Mouse (Mus musculus) intestine, embryonic 14.5 days (tissue): ENCODE measurements around the gene Ccm2l. TPM values are rescaled to one million over a fixed set of nuclear protein-coding genes. Genes with fewer than 3 reads are reported as not detected.

Source experiments
- ATAC-seq: fragments of 200-750 bp; cut with Nextera tagmentation; replicated peaks from 2 replicates; pipeline ENCODE4 v1.8.0; 2017; ENCODE audit warnings: low read depth, moderate number of reproducible peaks, moderate TSS enrichment, moderate library complexity; ENCODE audit not compliant: low FRiP score, low TSS enrichment
- DNase-seq: peaks from one replicate; pipeline ENCODE4 v3.0.0-alpha.2; 2018; ENCODE audit warnings: low spot score
- H3K27ac ChIP-seq: fragments of 300-500 bp; sonication (generic); 2 replicates; pipeline ENCODE4 v1.5.1; 2014; ENCODE audit warnings: low read depth, mild to moderate bottlenecking, control low read depth
- H3K27me3 ChIP-seq: fragments of 300-500 bp; sonication (generic); replicated peaks from 2 replicates; pipeline ENCODE4 v1.6.1; 2014; ENCODE audit warnings: low read length, control low read depth; ENCODE audit not compliant: control insufficient read depth, insufficient read depth
- H3K36me3 ChIP-seq: fragments of 300-500 bp; sonication (generic); 2 replicates; pipeline ENCODE4 v1.6.1; 2014; ENCODE audit warnings: low read length, control low read depth; ENCODE audit not compliant: control insufficient read depth, insufficient read depth
- H3K4me1 ChIP-seq: fragments of 300-500 bp; sonication (generic); replicated peaks from 2 replicates; pipeline ENCODE4 v1.6.1; 2014; ENCODE audit warnings: low read length, control low read depth, mixed read lengths; ENCODE audit not compliant: control insufficient read depth, insufficient read depth
- H3K4me2 ChIP-seq: fragments of 300-500 bp; sonication (generic); 2 replicates; pipeline ENCODE4 v1.6.1; 2014; ENCODE audit warnings: low read length
- H3K4me3 ChIP-seq: fragments of 300-500 bp; sonication (generic); 2 replicates; pipeline ENCODE4 v1.5.1; 2014; ENCODE audit warnings: low read depth, low read length, control low read depth, mixed read lengths
- H3K9ac ChIP-seq: fragments of 300-500 bp; sonication (generic); 2 replicates; pipeline ENCODE4 v1.6.1; 2014; ENCODE audit warnings: mild to moderate bottlenecking, low read length
- H3K9me3 ChIP-seq: fragments of 300-500 bp; sonication (generic); 2 replicates; pipeline ENCODE4 v1.6.1; 2016; ENCODE audit warnings: low read length, control low read depth; ENCODE audit not compliant: control insufficient read depth
- WGBS: fragments of 180-500 bp; shearing (Covaris S2); extraction: QIAGEN DNeasy Blood & Tissue Kit; methylation state at CpG from one replicate; pipeline ENCODE4 v1.1.7; 2014; 5-methylcytosine and 5-hydroxymethylcytosine counted together
- polyA plus RNA-seq: library from polyadenylated mRNA; unstranded; fragments of >200 nt; fragmentation: Nextera tagmentation; extraction: Ambion mirVana; gene quantifications from 2 replicates; pipeline ENCODE4 v1.2.1, GENCODE M21; 2014

Gene Ccm2l
- polyA plus RNA-seq, 1 experiment from 2014 or later, result 2.4 TPM

DNA sequence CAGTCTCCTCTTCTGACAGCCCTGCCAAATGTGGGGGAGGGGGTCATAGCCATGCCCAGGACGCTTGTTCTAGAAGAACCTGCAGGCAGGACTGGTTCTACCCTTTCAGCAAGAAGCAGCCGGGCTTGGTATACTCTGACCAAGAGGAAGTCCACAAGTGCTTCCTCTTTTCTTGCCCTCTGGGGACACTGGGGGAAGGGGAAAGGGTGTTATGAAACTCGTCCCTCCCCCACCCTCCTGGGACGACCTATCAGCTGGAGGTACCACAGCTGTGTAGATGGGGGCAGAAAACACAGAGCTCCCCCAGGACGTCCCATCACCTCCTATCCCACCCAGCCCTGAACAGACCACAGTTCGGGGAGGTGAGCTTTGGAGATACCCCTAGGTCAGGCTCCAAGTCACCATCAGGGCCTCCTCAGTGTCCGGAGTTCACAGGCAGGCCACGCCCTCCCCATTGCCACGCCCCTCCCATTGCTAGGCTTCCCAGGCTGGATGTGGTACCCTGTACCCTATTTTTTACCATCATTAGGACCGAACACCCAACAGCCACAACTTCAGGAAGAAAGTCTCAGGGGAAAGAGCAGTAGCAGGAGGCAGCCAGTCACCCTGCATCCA is 24.9 kb downstream of the Ccm2l start:
- Histone ChIP-seq H3K4me2 (no peak overlapping the region), H3K4me1 (no peaks in the 10 kb centered on the region), H3K36me3 (no peaks in the 10 kb centered on the region), H3K9me3 (no peaks in the 10 kb centered on the region), H3K4me3 (no peak overlapping the region), H3K9ac (no peak overlapping the region), H3K27me3 (no peaks in the 10 kb centered on the region), H3K27ac (no peak overlapping the region)
- DNase-seq (no peak), ATAC-seq (no peak)
- 32% methylated on average over 10 of the region's 10 CpGs for WGBS

DNA sequence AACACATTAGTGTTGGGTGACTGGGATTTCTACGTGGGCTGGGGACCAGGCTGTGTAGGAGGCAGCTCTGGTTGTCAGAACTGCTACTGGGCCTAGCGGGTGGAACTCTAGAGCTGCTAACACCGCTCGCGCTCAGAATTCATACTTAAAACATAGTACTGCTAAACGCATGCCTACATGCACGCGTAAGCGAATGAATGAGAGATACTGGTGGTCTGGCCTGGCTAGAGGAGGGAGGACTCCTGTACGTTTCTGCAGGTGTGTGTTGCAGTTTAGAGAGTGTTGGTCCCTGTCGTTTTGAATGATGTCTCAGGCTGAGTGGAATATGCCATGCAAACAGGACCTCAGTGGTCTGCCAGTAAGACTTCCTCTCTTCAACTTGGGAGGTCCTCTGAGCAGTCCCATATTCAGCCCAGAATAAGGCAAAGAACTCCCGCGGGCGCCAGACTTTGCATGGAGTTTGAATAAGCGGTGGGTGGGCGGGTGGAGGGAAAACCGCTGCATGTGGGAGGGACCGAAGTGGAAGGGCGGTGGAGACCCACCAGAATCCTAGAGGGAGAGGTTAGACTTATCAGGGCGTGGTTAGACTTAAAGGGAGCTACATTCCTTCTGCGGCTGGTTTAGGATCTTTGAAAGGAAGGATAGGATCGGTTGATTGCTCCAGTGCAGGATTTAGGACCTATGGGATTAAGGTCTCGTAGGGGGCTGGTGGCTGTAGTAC is 41.5 kb downstream of the Ccm2l start:
- peaks cover 60% of the 10 kb centered on the region for H3K27me3 ChIP-seq
- WGBS, result 33% methylated on average over 23 of the region's 23 CpGs
- no peaks in the 10 kb centered on the region for H3K36me3 ChIP-seq
- H3K9me3 ChIP-seq, result no peaks in the 10 kb centered on the region
- peak overlapping the region; percentile 75 for H3K4me2 ChIP-seq
- ATAC-seq (no peak), DNase-seq (peak; percentile 52)
- H3K4me1 ChIP-seq, result 0 out of 2 replicates have a peak, but pooled peaks cover 6% of the 10 kb centered on the region
- no peak overlapping the region for H3K27ac ChIP-seq
- no peak overlapping the region for H3K4me3 ChIP-seq
- no peak overlapping the region for H3K9ac ChIP-seq

DNA sequence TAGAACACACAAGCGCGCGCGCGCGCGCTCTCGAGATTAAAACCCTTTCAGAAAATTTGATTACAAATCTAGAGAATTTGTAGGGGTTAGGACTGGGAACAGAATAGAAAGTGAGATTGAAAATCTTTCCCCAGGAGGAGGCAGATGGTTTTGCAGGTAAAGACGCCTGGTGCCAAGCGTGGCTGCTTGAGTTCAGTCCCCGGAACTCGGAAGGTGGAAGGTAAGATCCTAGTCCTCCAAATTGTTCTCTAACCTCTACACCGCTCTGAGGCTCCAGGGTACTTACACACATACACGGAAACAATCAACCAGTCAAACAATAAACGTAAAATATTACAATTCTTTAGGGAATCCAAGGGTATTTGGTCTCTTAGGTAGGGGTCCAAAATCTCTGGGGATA is 42.0 kb downstream of the Ccm2l start:
- Histone ChIP-seq H3K27me3 (peaks cover 60% of the 10 kb centered on the region), H3K4me2 (peak overlapping the region; percentile 75), H3K9me3 (no peaks in the 10 kb centered on the region), H3K9ac (no peak overlapping the region), H3K4me3 (peak overlapping the region; percentile 43), H3K27ac (no peak overlapping the region), H3K4me1 (0 out of 2 replicates have a peak, but pooled peaks cover 6% of the 10 kb centered on the region), H3K36me3 (no peaks in the 10 kb centered on the region)
- no peak for ATAC-seq
- 4% methylated on average over 15 of the region's 15 CpGs for WGBS
- peak; percentile 52 for DNase-seq

DNA sequence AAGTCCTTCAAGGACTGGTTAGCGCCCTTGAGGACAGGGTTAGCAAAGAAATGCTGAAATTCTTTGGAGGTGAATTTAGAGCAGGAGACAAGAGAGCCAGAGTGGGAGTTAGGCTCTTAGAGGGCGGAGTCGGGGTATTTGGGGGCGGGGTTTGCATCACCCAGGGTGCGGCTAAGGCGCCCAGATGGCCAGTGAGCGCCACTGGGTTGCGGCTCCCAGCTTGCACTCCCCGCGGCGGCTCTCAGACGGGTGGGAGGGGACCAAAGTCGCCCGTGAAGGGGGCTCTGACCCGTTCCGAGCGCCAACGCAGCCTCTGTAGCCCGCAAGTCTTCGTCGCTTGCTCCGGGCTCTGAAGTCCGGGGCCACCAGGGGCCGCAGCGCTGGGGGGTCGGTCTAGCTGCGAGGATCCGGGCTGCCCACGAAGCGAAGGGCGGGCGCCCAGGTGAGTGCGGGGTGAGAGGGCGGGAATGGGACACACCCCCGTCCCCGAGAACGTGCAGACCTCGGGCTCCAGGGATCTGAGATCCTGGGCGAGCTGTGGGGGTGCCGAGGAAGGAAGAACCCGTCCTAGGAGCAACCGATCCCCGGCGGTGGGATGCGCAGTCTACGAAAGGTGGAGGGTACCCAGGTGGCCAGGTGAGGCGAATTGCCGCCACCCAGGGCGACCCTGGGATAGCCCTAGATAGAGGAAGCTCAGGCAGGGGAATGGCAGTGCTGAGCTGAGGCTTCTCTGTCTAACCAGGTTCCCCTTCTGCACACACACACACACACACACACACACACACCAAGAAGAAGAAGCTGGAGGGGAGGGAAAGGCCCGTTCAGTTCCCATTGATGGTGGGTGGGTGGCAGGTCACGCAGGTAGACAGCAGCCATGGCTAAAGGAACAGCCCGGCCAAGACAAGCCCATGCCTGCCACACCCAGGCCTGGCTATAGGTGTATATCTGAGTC is 42.8 kb downstream of the Ccm2l start, which contains the start of gene Hck:
Hck (plus strand) TSS at position 156 of the 952 bp plus-strand sequence.
- Histone ChIP-seq H3K36me3 (no peaks in the 10 kb centered on the region), H3K27ac (no peak within 1 kb of the TSS), H3K4me3 (peak within 1 kb of the TSS; percentile 43), H3K9ac (no peak within 1 kb of the TSS; the same call in 1 of the 2 replicates), H3K4me1 (0 out of 2 replicates have a peak, but pooled peaks cover 6% of the 10 kb centered on the region), H3K27me3 (peaks cover 63% of the 10 kb centered on the region), H3K9me3 (no peaks in the 10 kb centered on the region), H3K4me2 (peak within 1 kb of the TSS; percentile 75)
- ATAC-seq, result peak; percentile 80; the same call in 1 of the 2 replicates
- 3% methylated on average over 52 of the region's 52 CpGs for WGBS
- peak; percentile 70 for DNase-seq

DNA sequence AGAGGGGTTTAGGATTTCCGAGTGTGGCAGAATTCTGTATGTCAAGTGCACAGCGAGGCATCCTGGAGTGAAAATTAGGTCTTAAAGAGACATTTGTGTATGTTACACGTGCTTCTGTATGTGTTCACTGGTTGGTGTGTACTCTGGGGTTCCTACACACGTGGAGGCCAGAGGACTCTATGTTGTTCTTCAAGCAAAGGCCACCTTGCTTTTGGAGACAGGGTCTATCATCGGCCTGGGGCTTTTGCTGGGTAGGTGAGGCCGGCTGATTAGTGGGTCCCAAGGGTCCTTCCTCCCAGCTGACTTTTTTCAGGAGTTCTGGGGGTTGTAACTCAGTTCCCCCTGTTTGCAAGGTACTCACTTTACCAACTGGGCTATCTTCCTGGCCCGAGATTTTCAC is 43.8 kb downstream of the Ccm2l start:
- Histone ChIP-seq H3K36me3 (no peaks in the 10 kb centered on the region), H3K4me3 (no peak overlapping the region), H3K27ac (no peak overlapping the region), H3K4me1 (0 out of 2 replicates have a peak, but pooled peaks cover 6% of the 10 kb centered on the region), H3K9me3 (no peaks in the 10 kb centered on the region), H3K27me3 (peaks cover 62% of the 10 kb centered on the region), H3K9ac (no peak overlapping the region), H3K4me2 (no peak overlapping the region)
- 67% methylated on average over 7 of the region's 7 CpGs for WGBS
- DNase-seq (no peak), ATAC-seq (no peak)

DNA sequence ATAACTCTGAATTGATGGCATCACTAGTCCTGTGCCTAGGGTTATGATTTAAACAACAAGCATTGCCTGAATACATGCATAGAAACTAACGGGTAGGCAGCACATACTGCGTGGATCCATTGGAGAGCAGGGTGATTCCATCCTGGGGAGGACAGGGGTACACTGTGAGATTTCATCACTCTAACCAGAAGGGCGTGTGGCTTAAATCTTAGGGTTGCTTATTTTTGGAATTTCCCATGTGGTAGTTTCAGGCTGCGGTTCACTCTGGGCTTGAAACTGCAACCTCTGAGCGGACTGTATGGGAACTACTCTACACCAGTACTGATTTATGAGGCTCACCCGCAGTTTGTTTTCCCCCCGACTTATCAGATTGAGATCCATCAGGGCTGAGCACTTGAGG is 45.5 kb downstream of the Ccm2l start:
- DNase-seq, result no peak

DNA sequence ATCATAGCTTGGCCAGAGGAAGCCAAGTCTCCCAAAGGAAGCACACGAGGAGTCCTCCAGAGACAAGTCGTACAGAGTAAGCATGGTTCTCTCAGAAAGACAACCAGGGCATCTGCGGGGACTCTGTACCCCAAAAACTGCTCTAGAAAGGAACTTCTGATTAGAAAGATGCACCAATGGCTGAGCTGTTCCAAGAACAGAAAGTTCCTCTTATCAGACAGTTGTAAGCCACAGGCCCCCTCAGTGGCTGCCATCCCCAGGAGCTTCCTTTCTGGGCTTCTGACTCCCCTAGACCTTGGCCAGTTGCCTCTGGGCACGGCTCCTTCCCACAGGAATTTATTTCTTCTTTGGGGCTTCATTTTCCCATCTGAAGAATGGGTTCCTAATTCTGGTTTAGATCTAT is 49.9 kb downstream of the Ccm2l start:
- no peaks in the 10 kb centered on the region for H3K9me3 ChIP-seq
- no peaks in the 10 kb centered on the region for H3K36me3 ChIP-seq
- peaks cover 13% of the 10 kb centered on the region; the same call in 1 of the 2 replicates for H3K27me3 ChIP-seq
- no peak overlapping the region for H3K9ac ChIP-seq
- no peak for DNase-seq
- H3K4me3 ChIP-seq, result no peak overlapping the region
- H3K4me1 ChIP-seq, result no peaks in the 10 kb centered on the region
- WGBS, result 75% methylated on average over 4 of the region's 4 CpGs
- H3K27ac ChIP-seq, result no peak overlapping the region
- ATAC-seq, result no peak
- H3K4me2 ChIP-seq, result no peak overlapping the region

More for the DNA sequence above, 45.5 kb downstream of the Ccm2l start:
- Histone ChIP-seq H3K4me2 (no peak overlapping the region), H3K4me1 (0 out of 2 replicates have a peak, but pooled peaks cover 6% of the 10 kb centered on the region), H3K27me3 (peaks cover 53% of the 10 kb centered on the region), H3K27ac (no peak overlapping the region), H3K36me3 (no peaks in the 10 kb centered on the region), H3K9ac (no peak overlapping the region), H3K4me3 (no peak overlapping the region), H3K9me3 (no peaks in the 10 kb centered on the region)
- no peak for ATAC-seq
- WGBS, result 75% methylated on average over 7 of the region's 7 CpGs

DNA sequence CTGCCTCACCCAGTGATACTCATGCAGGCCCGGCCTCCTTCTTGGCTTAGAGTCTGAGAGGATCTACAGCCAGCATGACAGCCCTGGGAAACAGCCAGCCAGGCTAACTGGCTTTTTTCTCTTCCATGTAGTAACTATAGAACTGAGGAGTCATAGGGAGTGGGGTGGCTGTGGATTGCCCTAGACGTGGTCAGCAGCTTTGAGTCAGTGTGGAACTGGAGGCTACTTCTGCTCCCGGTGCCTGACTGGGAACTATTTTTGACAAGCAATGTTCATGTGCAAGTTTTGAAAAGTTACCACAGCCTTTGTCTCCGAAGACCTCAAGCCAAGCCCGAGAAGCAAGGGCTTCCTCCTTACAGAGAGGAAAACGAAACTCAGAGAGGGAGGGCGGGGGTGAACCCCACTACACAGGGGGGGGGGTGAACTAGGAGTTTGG is 51.3 kb downstream of the Ccm2l start:
- Histone ChIP-seq H3K4me1 (no peaks in the 10 kb centered on the region), H3K4me2 (no peak overlapping the region), H3K36me3 (no peaks in the 10 kb centered on the region), H3K9me3 (no peaks in the 10 kb centered on the region), H3K27me3 (0 out of 2 replicates have a peak, but pooled peaks cover 3% of the 10 kb centered on the region), H3K4me3 (no peak overlapping the region), H3K27ac (no peak overlapping the region), H3K9ac (no peak overlapping the region)
- WGBS, result 81% methylated on average over 7 of the region's 7 CpGs
- DNase-seq (no peak), ATAC-seq (no peak)
